Mouse (Mus musculus) thymus, adult 18-20 months (tissue): ENCODE data around the gene Agap1.
A peak's percentile ranks its signal among the peaks of the same experiment; 100 is the strongest.

Experiments
- DNase-seq, 2 experiments: peaks; one replicate each; pipeline ENCODE4 v3.0.0; 2022; ENCODE audit warnings: mixed read lengths in 2 of 2

Agap1 gene

GRCm38 (mm10) chr1:89622801-89623200, 168.2 kb downstream of the Agap1 start:
- DNase-seq = no peak

DNA sequence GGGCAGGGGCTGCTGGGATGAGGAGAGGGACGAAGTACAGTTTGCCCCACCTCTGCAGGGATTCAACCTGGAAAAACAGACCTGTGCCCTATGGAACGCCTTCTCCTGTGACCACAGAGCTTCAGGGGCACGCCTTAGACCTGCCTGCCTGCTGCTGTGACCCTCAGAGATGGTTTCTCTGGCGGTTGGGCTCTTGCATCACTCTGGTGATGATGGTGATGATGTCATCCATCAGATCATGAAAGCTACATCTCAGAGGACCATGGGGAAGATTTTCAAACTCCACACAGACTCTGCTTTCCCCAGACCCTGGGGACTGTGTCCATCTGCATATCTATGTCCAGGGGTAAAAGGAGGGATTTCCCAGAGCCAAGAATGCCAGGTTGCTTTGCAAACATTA, 170.7 kb downstream of the Agap1 start:
- no peak for DNase-seq

- DNase-seq = no peak
Measured at GRCm38 (mm10) chr1:89625967-89626366, 171.4 kb downstream of the Agap1 start.

GRCm38 (mm10) chr1:89626940-89627339, 172.3 kb downstream of the Agap1 start:
- DNase-seq = no peak

- DNase-seq = no peak
Measured at GRCm38 (mm10) chr1:89627650-89628049, 173.0 kb downstream of the Agap1 start.

DNA sequence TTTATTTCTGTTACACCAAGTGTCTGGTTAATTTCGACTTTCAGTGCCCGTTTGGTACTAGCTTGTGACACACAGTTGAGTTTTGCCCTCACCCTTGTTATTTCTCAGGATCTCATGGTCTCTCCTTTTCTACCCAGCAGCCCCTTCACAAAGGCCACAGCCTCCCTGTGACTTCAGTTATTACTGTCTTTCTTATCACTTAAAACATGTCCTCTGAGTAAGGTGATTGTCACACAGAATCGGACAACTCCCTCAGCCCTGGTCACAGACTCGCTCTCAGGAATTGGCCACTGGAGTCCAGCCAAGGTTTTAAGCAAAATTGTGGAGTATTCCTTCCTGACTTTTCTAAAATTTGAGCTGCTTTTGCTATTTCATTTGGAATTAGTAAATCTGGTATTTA, 176.2 kb downstream of the Agap1 start:
- no peak for DNase-seq

DNA sequence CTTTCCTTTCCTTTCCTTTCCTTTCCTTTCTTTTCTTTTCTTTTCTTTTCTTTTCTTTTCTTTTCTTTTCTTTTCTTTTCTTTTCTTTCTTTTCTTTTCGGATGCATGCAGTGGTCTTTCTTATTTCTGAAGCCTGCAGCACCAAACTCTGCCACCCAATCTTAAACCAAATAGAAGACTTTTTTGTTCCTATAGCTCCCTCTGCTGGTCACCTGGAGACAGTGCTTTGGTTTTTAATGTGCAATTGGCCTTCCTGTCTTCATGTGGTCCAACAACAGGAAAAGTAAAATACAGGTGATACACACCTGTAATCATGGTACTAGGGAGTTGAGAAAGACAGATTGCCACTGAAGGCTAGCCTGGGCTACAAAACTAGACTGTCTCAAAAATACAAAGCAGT, 177.1 kb downstream of the Agap1 start:
- no peak for DNase-seq

DNA sequence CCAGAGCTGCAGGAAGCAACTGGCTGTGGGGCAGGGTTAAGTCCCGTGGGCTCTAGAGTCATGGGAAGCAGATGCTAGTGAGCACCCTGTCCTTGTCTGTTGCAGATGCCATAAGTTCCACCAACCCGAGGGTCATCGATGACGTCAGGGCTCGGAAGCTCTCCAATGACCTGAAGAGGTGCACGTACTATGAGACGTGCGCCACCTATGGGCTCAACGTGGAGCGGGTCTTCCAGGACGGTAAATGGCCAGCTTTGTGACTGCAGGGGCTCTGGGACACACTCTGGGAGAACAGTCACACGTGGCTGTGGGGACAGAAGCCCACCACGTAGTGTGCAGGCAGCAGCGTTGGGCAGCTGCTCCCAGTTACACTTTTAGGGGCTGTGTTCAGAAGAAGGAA, 179.4 kb downstream of the Agap1 start:
- no peak for DNase-seq

GRCm38 (mm10) chr1:89635131-89635530, 180.5 kb downstream of the Agap1 start:
- DNase-seq = no peak

- no peak for DNase-seq
Measured at GRCm38 (mm10) chr1:89637670-89638069, 183.1 kb downstream of the Agap1 start.

DNA sequence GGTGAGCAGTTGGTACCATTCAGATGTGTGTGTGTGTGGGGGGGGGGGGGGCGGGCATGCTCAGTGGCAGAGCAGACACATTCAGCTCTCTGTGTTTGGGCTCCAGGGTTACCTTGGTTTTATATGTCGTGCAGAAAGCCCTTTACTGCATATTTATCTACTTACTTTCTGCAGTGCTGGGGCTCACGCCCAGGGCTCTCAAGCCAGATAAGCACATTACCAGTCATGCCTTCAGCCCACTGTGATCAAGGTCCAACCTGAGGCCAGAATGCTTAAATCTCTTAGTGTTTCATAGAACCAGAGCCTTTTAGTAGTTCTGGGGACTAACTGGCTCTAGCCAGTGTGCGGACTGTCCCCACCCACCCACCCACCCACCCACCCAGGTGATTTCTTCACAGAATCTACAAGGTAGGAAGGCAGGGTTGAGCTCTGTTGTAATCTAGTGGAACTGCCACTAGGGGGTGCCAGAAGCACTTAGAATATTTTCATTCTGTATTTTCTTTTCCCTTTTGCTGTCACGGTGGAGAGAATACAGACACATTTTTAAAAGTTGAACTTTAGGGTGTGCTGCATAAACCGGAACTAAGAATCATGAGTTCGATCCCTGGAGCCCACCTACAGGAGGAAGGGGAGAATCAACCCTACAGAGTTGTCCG, 189.0 kb downstream of the Agap1 start:
- peak in 1 of 2 experiments; percentile 24 for DNase-seq

DNA sequence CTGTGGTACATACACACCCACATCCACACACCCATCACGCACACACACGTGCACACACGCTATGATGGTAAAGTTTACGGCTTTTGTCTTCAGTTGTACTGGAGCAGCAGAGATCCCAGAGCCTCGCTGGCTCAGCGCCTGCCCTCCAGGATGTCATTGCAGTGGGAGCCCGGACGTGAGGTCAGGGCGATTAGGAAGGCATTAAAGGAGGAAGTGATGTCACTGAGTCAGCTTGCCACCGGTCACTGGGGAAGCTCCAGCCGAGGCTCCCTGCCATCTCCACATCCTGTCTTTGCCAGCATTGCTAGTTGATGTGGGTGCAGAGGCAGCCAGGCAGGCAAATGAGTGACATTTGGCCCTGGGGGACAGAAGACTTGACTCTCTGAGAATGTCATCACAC, 189.5 kb downstream of the Agap1 start:
- DNase-seq = peak; percentile 37 to 45

GRCm38 (mm10) chr1:89646326-89647018, 191.9 kb downstream of the Agap1 start:
- peak; percentile 45 to 49 for DNase-seq

DNA sequence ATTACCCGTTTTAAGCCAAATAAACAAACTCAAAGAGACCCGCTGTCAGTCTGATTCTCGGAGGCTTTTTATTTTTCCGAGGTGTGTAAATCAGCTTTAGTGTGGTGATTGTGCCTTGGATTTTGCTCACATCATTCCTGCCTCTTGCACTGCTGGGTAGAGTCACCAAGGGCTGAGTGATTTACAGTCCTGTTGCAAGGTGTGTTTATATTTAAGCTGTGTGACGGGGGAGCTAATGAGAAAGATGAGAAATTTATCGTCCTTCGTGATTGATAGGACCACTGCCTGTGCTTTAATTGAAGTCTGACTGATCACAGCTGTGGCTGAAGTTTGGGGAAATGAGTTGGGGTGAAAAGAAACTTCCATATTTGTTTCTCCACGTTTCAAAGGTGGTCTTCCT, 192.9 kb downstream of the Agap1 start:
- no peak for DNase-seq

DNA sequence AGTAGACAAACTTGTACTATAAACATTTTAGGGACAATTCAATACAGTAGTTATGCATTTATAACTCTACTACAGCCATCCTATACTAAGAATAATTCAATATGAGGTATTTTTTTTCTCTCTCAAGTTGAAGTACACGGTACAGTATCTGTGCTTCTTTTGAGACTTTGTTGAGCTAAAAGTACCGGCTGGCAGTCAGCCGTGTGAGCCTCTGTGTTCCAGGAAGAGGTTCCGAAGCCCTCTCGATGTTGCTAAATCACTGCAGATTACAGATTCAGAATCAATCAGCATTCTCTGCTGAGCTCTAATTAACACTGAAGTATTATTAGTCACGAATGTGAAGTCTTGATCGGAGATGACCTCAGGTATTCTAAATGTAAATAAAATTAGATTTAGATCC, 196.0 kb downstream of the Agap1 start:
- DNase-seq = no peak

- no peak for DNase-seq
Measured at GRCm38 (mm10) chr1:89656167-89656566, 201.6 kb downstream of the Agap1 start.

- DNase-seq = no peak
Measured at GRCm38 (mm10) chr1:89656643-89657321, 202.2 kb downstream of the Agap1 start.

- DNase-seq = no peak
Measured at GRCm38 (mm10) chr1:89660804-89661203, 206.2 kb downstream of the Agap1 start.

DNA sequence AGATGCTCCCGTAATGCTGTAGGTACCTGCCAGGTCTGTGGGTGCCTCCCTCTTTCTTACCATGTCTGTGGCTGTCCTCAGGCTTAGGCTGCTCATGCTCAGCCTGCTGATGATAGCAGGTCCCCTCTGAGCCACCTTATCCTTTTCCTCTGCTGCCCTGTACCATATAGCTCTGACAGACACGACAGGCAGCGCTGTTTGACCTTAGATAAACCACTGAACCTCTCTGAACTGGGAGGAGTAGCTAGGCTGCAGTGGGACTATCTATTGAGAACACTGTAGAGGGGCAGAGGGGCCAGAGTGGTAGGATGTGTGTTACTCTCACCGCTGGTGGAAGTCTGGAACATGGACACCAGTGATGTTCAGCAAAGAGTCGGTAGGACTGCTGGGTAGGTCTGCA, 211.5 kb downstream of the Agap1 start:
- DNase-seq = no peak

DNA sequence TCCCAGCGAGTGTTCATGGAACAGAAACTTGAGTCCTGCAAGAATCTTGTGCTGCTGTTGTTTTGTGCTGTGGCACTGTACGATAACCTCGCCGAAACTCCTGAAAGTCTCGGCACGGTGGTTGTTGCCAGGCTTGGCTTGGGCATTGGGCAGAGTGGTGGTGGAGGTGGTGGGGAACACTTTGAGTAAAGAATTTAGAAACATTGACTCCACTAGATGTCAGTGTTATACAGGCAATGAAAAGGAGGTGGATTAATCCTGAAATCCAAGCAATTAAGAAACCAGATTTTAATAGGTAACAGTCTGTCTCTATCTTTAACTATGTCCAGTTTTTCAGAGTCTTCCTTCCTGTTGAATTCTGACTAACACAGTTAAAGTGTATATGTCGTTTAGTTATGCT, 212.8 kb downstream of the Agap1 start:
- no peak for DNase-seq

DNA sequence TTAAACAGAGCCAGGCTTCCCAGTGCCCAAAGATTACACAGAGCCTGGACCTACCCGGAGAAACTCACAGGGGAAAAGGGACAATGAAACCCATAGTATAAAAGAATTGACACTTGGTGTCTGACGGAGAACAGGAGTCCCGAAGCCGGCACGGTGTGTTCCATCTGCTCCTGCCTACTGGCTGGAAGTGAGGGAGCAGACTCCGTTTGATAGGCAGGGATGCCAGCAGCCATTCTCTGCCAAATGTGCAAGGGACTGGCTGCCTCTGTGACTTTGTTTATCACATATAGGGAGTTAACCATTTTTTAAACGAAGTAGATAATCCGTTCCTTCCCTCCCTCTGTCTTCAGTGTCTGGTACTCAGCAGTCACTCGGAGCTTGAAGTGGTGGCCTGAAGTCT, 214.0 kb downstream of the Agap1 start:
- DNase-seq = no peak

- no peak for DNase-seq
Measured at GRCm38 (mm10) chr1:89671110-89671787, 216.6 kb downstream of the Agap1 start.

- DNase-seq = no peak
Measured at GRCm38 (mm10) chr1:89673071-89673470, 218.5 kb downstream of the Agap1 start.

- DNase-seq = no peak
Measured at GRCm38 (mm10) chr1:89673686-89674085, 219.1 kb downstream of the Agap1 start.
